Mouse (Mus musculus): ENCODE data around the gene Plekhg4.

Plekhg4 gene

DNA sequence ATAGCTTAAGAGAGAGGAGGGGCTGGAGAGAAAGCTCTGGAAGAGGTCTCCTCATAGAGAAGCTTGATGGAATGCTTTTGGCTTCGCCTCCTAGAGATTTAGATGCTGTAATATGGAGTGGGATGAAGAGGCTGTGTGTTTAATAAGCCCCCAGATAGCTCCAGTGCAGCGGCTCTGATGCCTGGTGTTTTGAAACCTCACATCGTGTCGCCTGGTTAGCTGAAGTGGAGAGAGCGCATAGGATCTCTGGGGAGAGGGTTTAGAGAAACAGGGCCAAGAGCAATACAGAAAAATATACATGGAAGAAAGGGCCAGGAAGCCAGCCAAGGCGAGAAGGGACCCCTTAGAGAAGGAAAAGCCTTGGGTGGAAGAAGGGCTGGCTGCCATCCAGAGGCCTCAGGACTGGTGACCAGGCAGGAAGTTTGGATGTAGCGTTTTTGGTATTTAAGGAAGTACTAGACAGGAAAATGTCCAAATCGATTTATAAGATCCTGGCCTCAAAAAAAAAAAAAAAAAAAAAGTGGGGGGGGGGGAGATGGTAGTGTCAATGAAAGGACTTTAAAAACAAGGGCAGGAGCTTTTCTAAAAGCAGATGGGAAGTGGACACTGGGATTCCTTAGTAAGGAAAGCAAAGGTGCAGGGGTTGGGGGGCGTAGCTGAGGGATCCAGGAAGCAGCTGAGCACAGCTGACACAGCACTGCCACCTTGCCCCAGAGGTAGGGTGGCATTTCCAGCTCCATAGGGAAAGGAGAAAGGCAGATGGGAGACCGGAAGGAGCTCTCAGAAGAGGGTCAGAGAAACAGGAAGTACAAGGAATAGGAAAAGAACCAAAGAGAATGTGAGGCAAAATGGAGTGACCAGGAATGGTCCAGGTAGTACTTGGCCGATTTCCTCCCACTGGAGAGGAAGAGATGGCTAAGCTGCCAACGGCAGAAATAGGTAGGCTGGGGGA, 11.0 kb upstream of the Plekhg4 start:
- DNase-seq (ENCODE audit: low read depth, low spot score), result no peak
- H3K36me3 ChIP-seq (ENCODE audit: control insufficient read depth, insufficient read depth, low read length, poor library complexity, severe bottlenecking), result no peaks in the 10 kb centered on the region
- no peaks in the 10 kb centered on the region; the same call in 1 of the 2 replicates for H3K27me3 ChIP-seq (ENCODE audit: control insufficient read depth, insufficient read depth, low read length, poor library complexity, severe bottlenecking)

DNA sequence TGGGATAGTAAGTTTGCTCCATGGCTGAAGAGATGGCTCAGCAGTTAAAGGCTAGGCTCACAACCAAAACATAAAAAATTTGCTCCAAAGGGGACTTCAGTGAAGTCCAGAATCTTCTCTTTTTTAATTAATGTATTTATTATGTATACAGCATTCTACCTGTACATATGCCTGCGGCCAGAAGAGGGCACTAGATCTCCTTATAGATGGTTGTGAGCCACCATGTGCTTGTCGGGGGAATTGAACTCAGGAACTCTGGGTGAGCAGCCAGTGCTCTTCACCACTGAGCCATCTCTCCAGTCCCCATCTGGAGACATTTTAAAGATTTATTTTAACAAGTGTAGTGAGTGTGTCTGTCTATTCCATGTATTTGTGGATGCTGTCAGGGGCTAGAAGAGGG, 6.0 kb upstream of the Plekhg4 start:
- no peaks in the 10 kb centered on the region for H3K36me3 ChIP-seq (ENCODE audit: control insufficient read depth, insufficient read depth, low read length, poor library complexity, severe bottlenecking)
- DNase-seq (ENCODE audit: low read depth, low spot score), result peak; percentile 40
- no peaks in the 10 kb centered on the region for H3K27me3 ChIP-seq (ENCODE audit: control insufficient read depth, insufficient read depth, low read length, poor library complexity, severe bottlenecking)

DNA sequence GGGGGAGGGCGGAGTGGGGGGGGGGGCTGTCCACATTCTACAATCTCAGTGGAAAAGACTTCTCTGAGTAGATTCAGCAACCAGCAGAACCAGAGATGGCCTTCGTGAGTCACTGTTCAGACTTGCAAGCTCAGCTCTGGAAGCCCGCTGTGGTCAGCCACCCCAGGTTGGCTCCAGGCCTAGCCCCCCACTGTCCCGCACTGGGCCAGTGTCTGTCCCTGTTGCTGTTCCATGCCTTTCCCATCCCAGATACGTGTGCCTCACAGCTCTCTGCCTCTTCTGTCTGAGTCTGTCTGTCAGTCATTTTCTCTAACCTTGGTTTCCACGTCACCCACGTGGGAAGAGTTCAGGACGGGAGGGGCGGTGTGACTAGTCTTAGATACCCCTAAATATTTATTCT, 601 bp upstream of the Plekhg4 start:
- DNase-seq (ENCODE audit: low read depth, low spot score), result no peak
- H3K27me3 ChIP-seq (ENCODE audit: control insufficient read depth, insufficient read depth, low read length, poor library complexity, severe bottlenecking), result no peaks in the 10 kb centered on the region
- no peaks in the 10 kb centered on the region for H3K36me3 ChIP-seq (ENCODE audit: control insufficient read depth, insufficient read depth, low read length, poor library complexity, severe bottlenecking)

DNA sequence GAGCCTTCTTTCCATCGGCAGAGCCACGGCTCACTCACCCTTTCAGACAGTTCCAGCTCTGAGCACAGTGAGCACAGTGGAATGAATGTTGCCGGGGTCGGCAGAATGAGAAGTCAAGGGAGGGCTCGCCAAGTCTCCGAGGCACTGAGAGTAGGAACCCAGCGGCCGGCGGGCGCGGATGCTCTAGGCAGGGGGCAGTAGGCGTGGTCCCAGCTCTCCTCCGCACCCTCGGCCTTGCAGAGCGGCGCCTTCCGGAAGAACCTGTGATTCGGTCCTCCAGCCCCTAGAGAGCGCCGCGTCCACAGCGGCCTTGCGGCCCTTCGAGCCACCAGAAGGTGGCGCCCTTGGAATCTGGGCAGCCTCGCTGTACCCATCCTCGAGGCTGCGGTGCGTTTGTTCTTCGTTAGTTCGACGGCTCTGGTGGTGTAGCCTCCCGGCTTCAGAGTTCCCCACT, 1.5 kb downstream of the Plekhg4 start:
- peak; percentile 38 for DNase-seq (ENCODE audit: low read depth, low spot score)
- H3K36me3 ChIP-seq (ENCODE audit: control insufficient read depth, insufficient read depth, low read length, poor library complexity, severe bottlenecking), result no peaks in the 10 kb centered on the region
- no peaks in the 10 kb centered on the region for H3K27me3 ChIP-seq (ENCODE audit: control insufficient read depth, insufficient read depth, low read length, poor library complexity, severe bottlenecking)

DNA sequence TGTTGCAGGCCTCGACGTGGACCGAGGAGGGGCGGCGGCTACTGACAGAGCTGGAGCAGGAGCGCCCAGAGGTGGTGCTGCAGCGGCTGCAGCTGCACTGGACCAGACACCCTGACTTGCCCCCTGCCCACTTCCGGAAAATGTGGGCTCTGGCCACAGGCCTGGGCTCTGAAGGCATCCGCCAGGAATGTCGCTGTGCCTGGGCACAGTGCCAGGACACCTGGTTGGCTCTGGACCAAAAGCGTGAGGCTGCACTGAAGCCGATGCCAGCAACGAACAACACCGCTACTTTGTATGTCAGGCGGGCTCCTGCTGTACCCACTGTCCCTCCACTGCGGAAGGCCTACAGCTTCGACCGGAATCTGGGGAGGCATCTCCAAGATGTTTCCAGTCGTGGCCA, 5.6 kb downstream of the Plekhg4 start:
- Histone ChIP-seq H3K27me3 (ENCODE audit: control insufficient read depth, insufficient read depth, low read length, poor library complexity, severe bottlenecking) (no peaks in the 10 kb centered on the region), H3K36me3 (ENCODE audit: control insufficient read depth, insufficient read depth, low read length, poor library complexity, severe bottlenecking) (no peaks in the 10 kb centered on the region)
- no peak for DNase-seq (ENCODE audit: low read depth, low spot score)

DNA sequence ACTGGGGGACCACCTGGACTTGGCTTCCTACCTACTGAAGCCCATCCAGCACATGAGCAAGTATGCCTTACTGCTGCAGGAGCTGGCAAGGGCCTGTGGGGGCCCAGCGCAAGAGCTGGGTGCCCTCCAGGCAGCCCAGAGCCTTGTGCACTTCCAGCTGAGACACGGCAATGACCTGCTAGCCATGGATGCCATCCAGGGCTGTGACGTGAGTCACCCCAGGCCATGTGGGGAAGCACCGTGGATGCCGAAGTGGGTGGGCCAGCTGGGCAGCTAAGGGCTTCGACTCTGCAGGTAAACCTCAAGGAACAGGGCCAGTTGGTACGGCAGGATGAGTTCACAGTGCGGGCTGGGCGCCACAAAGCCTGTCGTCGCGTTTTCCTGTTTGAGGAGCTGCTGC, 7.2 kb downstream of the Plekhg4 start:
- H3K27me3 ChIP-seq (ENCODE audit: control insufficient read depth, insufficient read depth, low read length, poor library complexity, severe bottlenecking), result no peaks in the 10 kb centered on the region
- no peaks in the 10 kb centered on the region for H3K36me3 ChIP-seq (ENCODE audit: control insufficient read depth, insufficient read depth, low read length, poor library complexity, severe bottlenecking)
- no peak for DNase-seq (ENCODE audit: low read depth, low spot score)

DNA sequence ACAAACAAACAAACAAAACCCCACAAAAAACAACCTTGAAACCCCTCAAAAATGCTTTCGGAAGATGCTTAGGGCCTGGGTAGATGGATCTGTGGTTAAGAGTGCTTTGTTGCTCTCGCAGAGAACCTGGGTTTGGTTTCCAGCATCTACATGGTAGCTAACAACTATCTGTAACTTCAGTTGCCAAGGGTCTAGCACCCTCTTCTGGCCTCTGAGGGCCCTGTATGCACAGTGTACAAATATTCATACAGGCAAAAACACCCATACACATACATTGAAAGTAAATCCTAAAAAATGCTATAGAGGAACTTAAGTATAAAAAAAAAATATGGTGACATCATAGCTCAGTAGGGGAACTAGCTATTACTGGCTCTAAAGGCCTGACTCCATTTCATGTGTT, 11.0 kb downstream of the Plekhg4 start:
- Histone ChIP-seq H3K36me3 (ENCODE audit: control insufficient read depth, insufficient read depth, low read length, poor library complexity, severe bottlenecking) (no peaks in the 10 kb centered on the region), H3K27me3 (ENCODE audit: control insufficient read depth, insufficient read depth, low read length, poor library complexity, severe bottlenecking) (no peaks in the 10 kb centered on the region)
- DNase-seq (ENCODE audit: low read depth, low spot score), result peak; percentile 13

DNA sequence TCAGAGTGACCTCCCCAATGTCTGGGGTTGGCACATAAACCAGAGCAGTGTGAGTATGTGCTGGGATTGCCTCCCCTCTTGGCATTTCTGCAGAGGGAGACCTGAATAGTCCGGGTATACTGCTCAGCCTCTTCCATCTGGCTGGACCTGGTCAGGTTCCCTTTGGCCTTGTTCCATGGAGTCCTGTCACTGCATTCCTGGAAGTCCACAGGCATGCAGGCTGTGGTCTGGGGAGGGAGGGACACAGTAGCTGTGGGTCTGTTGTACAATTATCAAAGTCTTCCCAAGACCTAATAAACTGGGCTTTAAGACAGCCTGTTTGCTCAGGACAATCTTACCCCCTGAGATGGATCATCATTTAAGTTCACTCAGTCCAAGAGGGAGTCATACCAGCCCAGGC, 14.1 kb downstream of the Plekhg4 start:
- no peak for DNase-seq (ENCODE audit: low read depth, low spot score)
- Histone ChIP-seq H3K27me3 (ENCODE audit: control insufficient read depth, insufficient read depth, low read length, poor library complexity, severe bottlenecking) (no peaks in the 10 kb centered on the region), H3K36me3 (ENCODE audit: control insufficient read depth, insufficient read depth, low read length, poor library complexity, severe bottlenecking) (no peaks in the 10 kb centered on the region)

DNA sequence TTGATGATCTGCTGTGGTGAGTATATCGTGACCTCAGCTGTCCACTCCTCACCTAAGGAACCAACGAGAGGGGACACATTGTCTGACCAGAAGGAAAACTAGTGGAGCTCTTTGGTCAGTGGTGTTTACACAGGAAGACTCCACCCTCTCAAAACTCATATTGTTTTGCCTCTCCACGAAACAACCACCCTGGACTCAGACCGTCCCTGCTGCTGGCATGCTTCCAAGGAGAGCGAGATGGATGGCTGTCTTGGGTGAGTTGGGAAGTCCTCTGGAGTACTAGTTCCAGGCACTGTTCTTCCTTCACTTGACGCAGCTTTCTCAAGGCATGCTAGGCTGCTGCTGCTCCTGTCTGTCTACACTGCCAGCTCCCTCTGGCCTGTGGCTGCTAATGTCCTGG, 16.0 kb downstream of the Plekhg4 start:
- no peak for DNase-seq (ENCODE audit: low read depth, low spot score)
- Histone ChIP-seq H3K36me3 (ENCODE audit: control insufficient read depth, insufficient read depth, low read length, poor library complexity, severe bottlenecking) (no peaks in the 10 kb centered on the region), H3K27me3 (ENCODE audit: control insufficient read depth, insufficient read depth, low read length, poor library complexity, severe bottlenecking) (no peaks in the 10 kb centered on the region)

DNA sequence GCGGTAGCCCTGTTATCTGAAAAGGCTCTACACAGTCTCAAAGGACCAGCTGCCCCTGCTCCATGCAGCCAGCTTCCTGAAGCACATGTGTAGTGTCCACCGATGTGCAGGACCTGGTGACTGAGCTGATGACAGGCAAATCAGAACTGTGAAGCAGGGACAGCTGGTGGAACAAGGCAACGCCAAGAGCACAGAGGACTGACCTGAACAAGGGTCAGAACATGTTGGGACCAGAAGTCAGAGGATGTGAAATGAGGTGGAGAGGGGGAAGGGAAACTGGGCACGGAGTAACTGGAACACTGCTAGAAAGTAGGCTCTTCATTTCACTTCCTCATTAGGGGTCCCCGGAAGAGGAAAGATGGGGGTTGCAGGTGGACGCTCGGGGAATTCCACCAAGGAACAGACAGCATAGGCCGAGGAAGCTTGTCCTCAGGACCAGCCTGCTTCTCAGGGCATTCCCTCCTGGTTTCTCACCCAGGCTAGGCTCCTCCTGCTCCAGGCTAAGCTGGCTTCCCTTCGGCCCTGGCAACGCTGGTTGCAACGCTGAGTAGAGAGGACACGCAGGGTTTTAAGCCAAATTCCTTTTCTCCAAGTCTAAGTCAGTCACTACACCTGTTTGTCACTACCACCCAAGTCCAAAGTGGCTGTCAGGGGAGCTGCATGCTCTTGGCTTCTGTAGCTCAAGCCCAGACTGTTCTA, 20.2 kb downstream of the Plekhg4 start:
- DNase-seq (ENCODE audit: low read depth, low spot score), result peak; percentile 5
- H3K36me3 ChIP-seq (ENCODE audit: control insufficient read depth, insufficient read depth, low read length, poor library complexity, severe bottlenecking), result no peaks in the 10 kb centered on the region

DNA sequence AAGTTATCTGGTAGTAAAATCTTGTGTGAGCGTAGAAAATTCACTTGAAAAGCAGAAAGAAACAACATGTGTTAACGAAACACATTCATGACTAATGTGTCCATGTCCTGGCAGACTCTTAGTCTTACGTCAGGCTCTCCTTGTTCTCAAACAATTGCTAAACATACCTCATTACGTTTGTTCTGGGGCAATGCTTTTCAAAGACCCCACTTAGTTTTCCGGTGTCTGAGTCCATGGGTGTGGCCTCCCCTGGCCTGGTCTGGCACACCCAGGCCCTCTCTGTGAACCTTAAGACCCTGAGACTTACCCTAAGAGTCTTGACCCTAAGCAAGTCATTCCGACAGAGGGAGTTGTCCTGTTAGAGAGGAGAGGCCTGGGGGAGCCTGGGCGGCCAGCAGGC, 20.8 kb downstream of the Plekhg4 start:
- no peak for DNase-seq (ENCODE audit: low read depth, low spot score)
- Histone ChIP-seq H3K36me3 (ENCODE audit: control insufficient read depth, insufficient read depth, low read length, poor library complexity, severe bottlenecking) (no peaks in the 10 kb centered on the region), H3K27me3 (ENCODE audit: control insufficient read depth, insufficient read depth, low read length, poor library complexity, severe bottlenecking) (no peaks in the 10 kb centered on the region; the same call in 1 of the 2 replicates)

More for the DNA sequence above, 20.2 kb downstream of the Plekhg4 start:
- H3K27me3 ChIP-seq (ENCODE audit: control insufficient read depth, insufficient read depth, low read length, poor library complexity, severe bottlenecking), result no peaks in the 10 kb centered on the region

DNA sequence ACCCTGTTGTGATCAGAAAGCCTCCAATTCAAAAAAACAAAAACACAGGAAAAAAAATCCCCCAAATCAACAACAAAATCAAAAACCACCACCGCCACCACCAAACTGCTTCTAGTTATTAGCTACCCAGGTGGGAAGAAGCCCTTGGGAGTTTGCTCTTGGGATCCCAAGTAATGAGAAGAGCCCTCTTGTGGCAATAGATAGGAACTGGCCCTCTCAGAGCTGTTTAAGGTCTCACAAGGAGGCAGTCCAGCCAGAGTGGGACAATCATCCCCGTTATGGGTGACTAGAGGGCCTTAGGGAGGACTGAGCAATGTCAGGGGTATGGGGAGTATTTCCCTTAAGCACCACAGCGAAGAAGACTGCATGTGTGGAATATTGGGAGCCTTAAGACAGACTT, 24.7 kb downstream of the Plekhg4 start:
- Histone ChIP-seq H3K27me3 (ENCODE audit: control insufficient read depth, insufficient read depth, low read length, poor library complexity, severe bottlenecking) (no peaks in the 10 kb centered on the region; the same call in 1 of the 2 replicates), H3K36me3 (ENCODE audit: control insufficient read depth, insufficient read depth, low read length, poor library complexity, severe bottlenecking) (no peaks in the 10 kb centered on the region)
- DNase-seq (ENCODE audit: low read depth, low spot score), result peak; percentile 49

DNA sequence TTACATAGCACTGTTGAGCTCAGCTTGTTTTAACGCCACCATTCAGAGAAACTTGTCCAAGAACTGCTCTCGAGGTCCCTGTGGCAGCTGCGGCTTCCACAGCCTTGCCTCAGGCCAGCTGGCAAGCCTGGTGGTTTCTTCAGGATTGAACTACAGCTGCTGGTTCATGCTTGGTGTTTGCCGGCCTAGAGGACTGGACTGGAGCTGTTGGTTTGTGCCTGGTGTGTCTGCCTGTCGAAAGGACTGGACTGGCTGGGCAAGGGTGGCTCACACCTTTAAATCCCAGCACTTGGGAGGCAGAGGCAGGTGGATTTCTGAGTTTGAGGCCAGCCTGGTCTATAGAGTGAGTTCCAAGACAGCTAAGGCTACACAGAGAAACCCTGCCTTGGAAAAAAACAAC, 26.9 kb downstream of the Plekhg4 start:
- Histone ChIP-seq H3K36me3 (ENCODE audit: control insufficient read depth, insufficient read depth, low read length, poor library complexity, severe bottlenecking) (no peaks in the 10 kb centered on the region), H3K27me3 (ENCODE audit: control insufficient read depth, insufficient read depth, low read length, poor library complexity, severe bottlenecking) (no peaks in the 10 kb centered on the region; the same call in 1 of the 2 replicates)
- DNase-seq (ENCODE audit: low read depth, low spot score), result no peak

DNA sequence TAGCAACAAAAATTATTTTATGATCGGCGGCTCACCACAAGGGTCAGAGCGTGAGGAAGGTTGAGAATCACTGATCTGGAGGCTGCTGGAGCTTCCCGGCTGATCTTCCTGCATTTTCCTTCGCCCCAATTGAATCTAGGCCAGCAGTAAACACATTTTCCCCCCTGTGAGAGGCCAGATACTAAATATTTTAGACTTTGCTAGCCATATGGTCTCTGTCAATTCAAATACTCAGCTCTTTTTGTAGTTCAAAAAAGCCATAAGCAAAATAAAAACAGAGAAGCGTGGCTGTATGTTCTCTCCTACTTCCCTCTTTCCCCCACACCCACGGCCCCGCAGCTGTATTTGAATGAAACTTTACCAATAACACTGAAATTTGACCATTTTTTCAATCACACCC, 30.4 kb downstream of the Plekhg4 start:
- H3K27me3 ChIP-seq (ENCODE audit: control insufficient read depth, insufficient read depth, low read length, poor library complexity, severe bottlenecking), result no peaks in the 10 kb centered on the region; the same call in 1 of the 2 replicates
- no peaks in the 10 kb centered on the region for H3K36me3 ChIP-seq (ENCODE audit: control insufficient read depth, insufficient read depth, low read length, poor library complexity, severe bottlenecking)
- DNase-seq (ENCODE audit: low read depth, low spot score), result no peak

DNA sequence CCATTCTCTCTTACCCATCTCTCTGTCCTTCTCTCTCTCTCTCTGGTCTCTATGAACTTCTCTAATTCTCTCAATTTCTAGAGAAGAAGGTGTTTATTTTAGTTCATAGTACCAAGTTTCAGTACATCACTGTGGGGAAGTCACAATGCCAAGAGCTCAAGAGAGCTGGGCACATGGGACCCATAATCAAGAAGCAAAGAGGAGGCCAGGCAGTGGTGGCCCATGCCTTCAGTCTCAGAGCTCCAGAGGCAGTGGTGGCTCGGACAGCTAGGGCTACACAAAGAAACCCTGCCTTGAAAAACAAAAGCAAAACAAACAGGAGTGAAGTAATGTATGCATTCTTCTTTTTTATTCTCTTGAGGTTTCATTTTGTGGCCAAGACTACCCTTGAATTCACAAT, 31.4 kb downstream of the Plekhg4 start:
- no peak for DNase-seq (ENCODE audit: low read depth, low spot score)
- Histone ChIP-seq H3K36me3 (ENCODE audit: control insufficient read depth, insufficient read depth, low read length, poor library complexity, severe bottlenecking) (no peaks in the 10 kb centered on the region), H3K27me3 (ENCODE audit: control insufficient read depth, insufficient read depth, low read length, poor library complexity, severe bottlenecking) (no peaks in the 10 kb centered on the region)
